Mouse (Mus musculus) limb, embryonic 11.5 days (tissue): ENCODE results near the gene Plekhf1. TPM values are rescaled to one million over a fixed set of nuclear protein-coding genes. Genes with fewer than 3 reads are reported as not detected.

ENCODE experiments used
- ATAC-seq: fragments of 200-750 bp; cut with Nextera tagmentation; 2 replicates; pipeline ENCODE4 v1.8.0; 2017; ENCODE audit warnings: low read depth; ENCODE audit not compliant: insufficient number of reproducible peaks, low FRiP score, low TSS enrichment
- DNase-seq: peaks from one replicate; pipeline ENCODE4 v3.0.0-alpha.2; 2015; ENCODE audit warnings: low spot score
- H3K27ac ChIP-seq: fragments of 300-500 bp; sonication (generic); replicated peaks from 2 replicates; pipeline ENCODE4 v1.5.1; 2014; ENCODE audit warnings: low read depth, mild to moderate bottlenecking, low read length
- H3K27me3 ChIP-seq: fragments of 300-500 bp; sonication (generic); 2 replicates; pipeline ENCODE4 v1.6.1; 2014; ENCODE audit warnings: mild to moderate bottlenecking, low read length, mixed read lengths; ENCODE audit not compliant: control insufficient read depth, insufficient read depth
- H3K36me3 ChIP-seq: fragments of 300-500 bp; sonication (generic); 2 replicates; pipeline ENCODE4 v1.6.1; 2014; ENCODE audit warnings: mild to moderate bottlenecking, low read length, moderate library complexity, mixed read lengths; ENCODE audit not compliant: control insufficient read depth, insufficient read depth
- H3K4me1 ChIP-seq: fragments of 300-500 bp; sonication (generic); 2 replicates; pipeline ENCODE4 v1.6.1; 2014; ENCODE audit warnings: low read length, mixed read lengths; ENCODE audit not compliant: control insufficient read depth, insufficient read depth
- H3K4me2 ChIP-seq: fragments of 300-500 bp; sonication (generic); 2 replicates; pipeline ENCODE4 v1.6.1; 2014; ENCODE audit warnings: low read depth, mild to moderate bottlenecking, moderate library complexity; ENCODE audit not compliant: severe bottlenecking
- H3K4me3 ChIP-seq: fragments of 300-500 bp; sonication (generic); 2 replicates; pipeline ENCODE4 v1.5.1; 2014; ENCODE audit warnings: low read depth, low read length
- H3K9ac ChIP-seq: fragments of 300-500 bp; sonication (generic); 2 replicates; pipeline ENCODE4 v1.6.1; 2014; ENCODE audit warnings: mild to moderate bottlenecking, low read length
- H3K9me3 ChIP-seq: fragments of 300-500 bp; sonication (generic); 2 replicates; pipeline ENCODE4 v1.6.1; 2016; ENCODE audit warnings: low read length; ENCODE audit not compliant: control insufficient read depth
- WGBS: fragments of 180-500 bp; shearing (Covaris S2); extraction: QIAGEN DNeasy Blood & Tissue Kit; methylation state at CpG from one replicate; pipeline ENCODE4 v1.1.7; 2014; 5-methylcytosine and 5-hydroxymethylcytosine counted together
- polyA plus RNA-seq: library from polyadenylated mRNA; unstranded; fragments of >200 nt; fragmentation: Nextera tagmentation; extraction: Ambion mirVana; gene quantifications from 2 replicates; pipeline ENCODE4 v1.2.1, GENCODE M21; 2014

Plekhf1 gene
- polyA plus RNA-seq, 1 experiment from 2014 or later = 4.2 TPM

- Histone ChIP-seq H3K27me3 (no peaks in the 10 kb centered on the region), H3K4me2 (peak overlapping the region; percentile 29), H3K27ac (no peak overlapping the region), H3K9me3 (no peaks in the 10 kb centered on the region; the same call in 1 of the 2 replicates), H3K4me3 (0 out of 2 replicates have a peak overlapping the region, but pooled peaks have one; percentile 3), H3K4me1 (no peaks in the 10 kb centered on the region), H3K36me3 (no peaks in the 10 kb centered on the region), H3K9ac (no peak overlapping the region)
- WGBS = 5% methylated on average over 28 of the region's 28 CpGs
- DNase-seq = peak; percentile 94
- ATAC-seq = peak; percentile 67; the same call in 1 of the 2 replicates
These were observed 27.1 kb downstream of the Plekhf1 start for GRCm38 (mm10) chr7:38200606-38201289.

DNA sequence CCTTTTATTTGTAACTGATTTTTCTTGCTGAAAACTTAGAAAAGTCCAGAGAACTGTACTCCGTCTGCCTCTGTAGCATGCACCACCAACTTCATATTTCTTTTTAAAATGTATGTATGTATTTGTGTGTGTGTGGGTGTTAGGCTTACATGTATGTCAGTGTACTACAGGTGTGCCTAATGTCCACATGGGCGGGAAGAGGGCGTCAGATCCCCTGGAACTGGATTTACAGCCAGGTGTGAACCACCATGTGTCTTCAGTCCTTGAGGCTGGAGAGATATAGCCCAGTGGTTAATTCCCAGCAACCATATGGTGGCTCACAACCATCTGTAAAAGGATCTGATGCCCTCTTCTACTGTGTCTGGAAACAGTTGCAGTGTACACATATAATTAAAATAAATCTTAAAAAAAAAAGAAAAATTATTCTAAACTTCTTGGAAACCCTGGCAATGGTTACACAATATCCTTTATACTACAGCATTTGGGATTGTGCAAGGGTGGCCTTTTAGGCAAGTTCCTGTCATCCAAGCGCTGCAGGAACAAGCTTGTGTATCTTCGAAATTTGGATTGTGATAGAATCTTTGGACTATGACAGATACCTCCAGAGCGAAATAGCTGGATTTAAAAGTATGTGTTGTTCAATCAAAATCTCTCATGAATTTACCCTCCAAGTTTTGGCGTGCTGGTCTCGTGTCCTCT, 27.8 kb downstream of the Plekhf1 start:
- DNase-seq (no peak), ATAC-seq (no peak)
- Histone ChIP-seq H3K4me1 (no peaks in the 10 kb centered on the region), H3K4me3 (no peak overlapping the region), H3K36me3 (no peaks in the 10 kb centered on the region), H3K4me2 (no peak overlapping the region), H3K27ac (no peak overlapping the region), H3K9me3 (no peaks in the 10 kb centered on the region; the same call in 1 of the 2 replicates), H3K9ac (no peak overlapping the region), H3K27me3 (no peaks in the 10 kb centered on the region)
- 72% methylated on average over 8 of the region's 8 CpGs for WGBS

DNA sequence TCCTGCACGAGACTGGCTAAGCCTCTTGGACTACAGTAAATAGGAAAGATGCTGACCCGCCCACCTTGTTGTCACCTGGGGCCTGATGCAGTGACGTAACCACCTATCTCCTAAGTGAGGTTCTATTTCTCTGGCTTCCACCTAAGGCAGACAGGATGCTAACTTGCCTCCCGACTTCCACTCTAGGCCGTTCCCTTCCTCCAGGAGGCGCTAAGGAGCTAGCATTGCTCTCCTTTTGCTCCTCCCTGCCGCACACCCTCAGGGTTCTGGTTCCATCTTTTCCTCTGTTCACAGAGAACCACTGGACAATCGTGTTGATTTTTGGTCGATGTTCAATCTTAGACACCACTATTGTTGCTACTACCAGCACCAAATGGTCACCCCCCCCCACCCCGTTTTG, 36.2 kb downstream of the Plekhf1 start:
- no peak overlapping the region for H3K27ac ChIP-seq
- no peaks in the 10 kb centered on the region for H3K27me3 ChIP-seq
- no peak overlapping the region for H3K4me3 ChIP-seq
- 50% methylated on average over 10 of the region's 10 CpGs for WGBS
- ATAC-seq = no peak
- H3K36me3 ChIP-seq = no peaks in the 10 kb centered on the region
- H3K9ac ChIP-seq = no peak overlapping the region
- no peaks in the 10 kb centered on the region for H3K4me1 ChIP-seq
- no peak overlapping the region for H3K4me2 ChIP-seq
- peak; percentile 41 for DNase-seq
- no peaks in the 10 kb centered on the region; the same call in 1 of the 2 replicates for H3K9me3 ChIP-seq

DNA sequence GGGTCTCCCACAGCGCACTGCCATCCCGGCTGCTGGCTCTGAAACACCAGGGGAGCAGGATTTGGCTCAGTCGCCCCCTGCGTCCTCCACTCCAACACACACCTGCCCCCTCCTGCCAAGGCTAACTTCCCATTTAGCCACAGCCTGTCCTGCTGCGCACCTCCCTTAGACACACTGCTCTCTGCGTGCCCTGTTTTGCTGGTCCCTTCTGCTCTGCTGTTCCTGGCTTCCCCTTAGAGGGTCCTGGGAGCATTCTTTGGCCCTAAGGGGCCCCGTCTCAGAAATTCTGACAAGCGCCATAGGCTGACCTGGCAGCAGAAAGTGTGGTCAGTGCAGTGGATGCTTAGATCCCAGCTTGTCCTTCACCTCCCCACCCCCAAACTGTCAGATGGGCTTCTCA, 36.7 kb downstream of the Plekhf1 start:
- no peak overlapping the region for H3K4me3 ChIP-seq
- ATAC-seq = no peak
- H3K9ac ChIP-seq = no peak overlapping the region
- no peaks in the 10 kb centered on the region for H3K4me1 ChIP-seq
- H3K9me3 ChIP-seq = no peaks in the 10 kb centered on the region
- no peak overlapping the region for H3K27ac ChIP-seq
- DNase-seq = no peak
- no peaks in the 10 kb centered on the region for H3K36me3 ChIP-seq
- WGBS = 68% methylated on average over 8 of the region's 8 CpGs
- no peaks in the 10 kb centered on the region for H3K27me3 ChIP-seq
- no peak overlapping the region for H3K4me2 ChIP-seq

DNA sequence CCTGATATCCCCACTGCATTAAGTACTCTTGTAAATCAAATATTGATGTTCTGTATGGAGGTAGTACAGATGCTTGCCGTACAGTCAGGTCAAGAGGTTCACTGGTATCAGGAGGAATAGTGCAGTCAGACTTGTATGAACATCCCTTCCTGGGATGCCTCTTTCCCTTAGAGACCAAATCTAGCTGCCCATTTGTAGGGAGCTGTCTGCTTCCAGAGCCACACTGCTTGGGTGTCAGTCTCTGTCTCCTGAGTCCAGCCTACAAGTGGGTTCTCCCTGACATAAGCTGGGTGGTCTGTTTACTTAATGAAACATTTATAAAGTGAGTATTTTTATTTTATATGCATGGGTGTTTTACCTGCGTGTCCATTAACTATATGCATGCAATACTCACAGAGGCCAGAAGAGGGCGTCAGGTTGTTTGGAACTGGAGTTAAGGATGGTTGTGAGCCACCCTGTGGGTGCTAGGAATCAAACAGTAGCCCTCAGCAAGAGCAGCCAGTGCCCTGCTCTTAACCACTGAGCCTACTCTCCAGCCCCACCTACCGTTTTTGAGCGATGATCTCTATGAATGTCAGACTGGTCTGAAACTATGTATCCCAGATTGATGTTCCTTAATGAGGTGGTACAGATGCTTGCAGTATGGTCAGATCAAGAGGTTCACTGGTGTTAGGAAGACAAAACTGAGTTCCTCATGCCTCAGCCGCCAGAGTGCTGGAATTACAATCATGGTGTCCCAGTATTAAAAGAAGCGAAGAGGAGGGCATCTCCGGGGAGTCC, 37.6 kb downstream of the Plekhf1 start:
- DNase-seq (no peak), ATAC-seq (no peak)
- no peaks in the 10 kb centered on the region for H3K27me3 ChIP-seq
- H3K27ac ChIP-seq = no peak overlapping the region
- H3K36me3 ChIP-seq = no peaks in the 10 kb centered on the region
- no peak overlapping the region for H3K4me2 ChIP-seq
- WGBS = 87% methylated on average over 8 of the region's 8 CpGs
- no peaks in the 10 kb centered on the region for H3K9me3 ChIP-seq
- H3K4me1 ChIP-seq = no peaks in the 10 kb centered on the region
- no peak overlapping the region for H3K4me3 ChIP-seq
- no peak overlapping the region for H3K9ac ChIP-seq

GRCm38 (mm10) chr7:38189136-38189982, 38.5 kb downstream of the Plekhf1 start:
- Histone ChIP-seq H3K4me2 (no peak overlapping the region), H3K27ac (no peak overlapping the region), H3K4me1 (peaks cover 3% of the 10 kb centered on the region; the same call in 1 of the 2 replicates), H3K9me3 (no peaks in the 10 kb centered on the region), H3K4me3 (no peak overlapping the region), H3K36me3 (no peaks in the 10 kb centered on the region), H3K27me3 (no peaks in the 10 kb centered on the region), H3K9ac (no peak overlapping the region)
- WGBS = 82% methylated on average over 15 of the region's 15 CpGs
- no peak for ATAC-seq
- DNase-seq = no peak

DNA sequence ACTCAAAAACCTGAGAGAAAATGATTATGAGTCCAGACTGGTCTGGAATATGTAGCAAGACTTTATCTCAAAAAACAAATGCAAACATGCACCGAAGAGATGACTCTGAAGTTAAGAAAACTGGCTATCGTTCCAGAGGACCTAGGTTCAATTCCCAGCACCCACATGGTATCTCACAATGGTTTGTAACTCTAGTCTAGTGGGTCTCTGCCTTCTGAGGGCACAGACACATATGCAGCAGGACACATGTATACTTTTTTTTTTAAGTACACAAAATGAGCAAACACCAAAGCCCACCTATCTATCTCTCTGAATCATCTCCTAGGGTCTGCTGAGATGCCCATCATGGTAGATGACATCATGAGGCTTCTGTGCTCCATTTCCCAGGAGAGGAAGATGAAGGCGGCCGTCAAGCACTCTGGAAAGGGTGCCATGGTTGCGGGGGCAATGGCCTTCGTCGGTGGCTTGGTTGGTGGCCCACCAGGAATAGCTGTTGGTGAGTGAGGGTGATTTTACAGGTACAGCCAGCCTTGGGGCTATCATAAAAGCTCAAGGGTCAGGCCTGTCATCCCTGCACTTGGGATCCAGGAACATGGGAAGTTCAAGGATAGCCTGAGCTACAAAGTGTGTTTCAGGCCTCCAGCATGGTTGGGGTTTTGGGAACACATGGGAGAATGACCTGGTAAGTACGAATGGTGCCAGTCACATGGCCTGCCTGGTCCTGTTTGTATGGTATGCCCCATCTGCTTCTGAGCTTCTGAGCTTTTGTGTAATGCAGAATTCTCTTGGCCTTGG, 39.3 kb downstream of the Plekhf1 start:
- ATAC-seq = no peak
- no peaks in the 10 kb centered on the region for H3K36me3 ChIP-seq
- no peak overlapping the region for H3K27ac ChIP-seq
- H3K27me3 ChIP-seq = no peaks in the 10 kb centered on the region
- H3K4me3 ChIP-seq = no peak overlapping the region
- H3K9me3 ChIP-seq = no peaks in the 10 kb centered on the region
- no peak for DNase-seq
- peaks cover 6% of the 10 kb centered on the region; the same call in 1 of the 2 replicates for H3K4me1 ChIP-seq
- H3K9ac ChIP-seq = no peak overlapping the region
- H3K4me2 ChIP-seq = no peak overlapping the region
- 93% methylated on average over 8 of the region's 8 CpGs for WGBS
